Mouse (Mus musculus): ENCODE data around the gene Sh3pxd2a.

The Sh3pxd2a gene

GRCm38 (mm10) chr19:47489233-47489632 lies 25.0 kb upstream of the Sh3pxd2a start:
- no peak for DNase-seq

- peak; percentile 26 to 49 for DNase-seq
Measured at GRCm38 (mm10) chr19:47488250-47488649, 24.0 kb upstream of the Sh3pxd2a start.

- DNase-seq = no peak
Measured at GRCm38 (mm10) chr19:47487572-47487971, 23.4 kb upstream of the Sh3pxd2a start.

GRCm38 (mm10) chr19:47485997-47486566 lies 21.9 kb upstream of the Sh3pxd2a start:
- no peak for DNase-seq

GRCm38 (mm10) chr19:47484110-47484509 lies 19.9 kb upstream of the Sh3pxd2a start:
- no peak for DNase-seq

GRCm38 (mm10) chr19:47483346-47483745 lies 19.1 kb upstream of the Sh3pxd2a start:
- DNase-seq = no peak

- DNase-seq = no peak
Measured at GRCm38 (mm10) chr19:47473453-47473852, 9.3 kb upstream of the Sh3pxd2a start.

- DNase-seq = peak; percentile 22 to 26
Measured at GRCm38 (mm10) chr19:47472881-47473400, 8.7 kb upstream of the Sh3pxd2a start.

GRCm38 (mm10) chr19:47471808-47472207 lies 7.6 kb upstream of the Sh3pxd2a start:
- DNase-seq = no peak

- DNase-seq = peak in 1 of 2 experiments; percentile 33
Measured at GRCm38 (mm10) chr19:47468750-47469149, 4.5 kb upstream of the Sh3pxd2a start.

GRCm38 (mm10) chr19:47466775-47467174 lies 2.6 kb upstream of the Sh3pxd2a start:
- DNase-seq = no peak

- DNase-seq = no peak
Measured at GRCm38 (mm10) chr19:47465467-47465866, 1.3 kb upstream of the Sh3pxd2a start.

GRCm38 (mm10) chr19:47463636-47464303 lies 431 bp downstream of the Sh3pxd2a start:
- DNase-seq = peak; percentile 62 to 75

- no peak for DNase-seq
Measured at GRCm38 (mm10) chr19:47463206-47463605, 995 bp downstream of the Sh3pxd2a start.

- no peak for DNase-seq
Measured at GRCm38 (mm10) chr19:47462725-47463124, 1.5 kb downstream of the Sh3pxd2a start.

GRCm38 (mm10) chr19:47461838-47462237 lies 2.4 kb downstream of the Sh3pxd2a start:
- no peak for DNase-seq

- no peak for DNase-seq
Measured at GRCm38 (mm10) chr19:47461386-47461785, 2.8 kb downstream of the Sh3pxd2a start.

- no peak for DNase-seq
Measured at GRCm38 (mm10) chr19:47460120-47460960, 3.9 kb downstream of the Sh3pxd2a start.

GRCm38 (mm10) chr19:47459214-47459613 lies 5.0 kb downstream of the Sh3pxd2a start:
- no peak for DNase-seq

GRCm38 (mm10) chr19:47458504-47459161 lies 5.6 kb downstream of the Sh3pxd2a start:
- DNase-seq = no peak

GRCm38 (mm10) chr19:47457711-47458503 lies 6.3 kb downstream of the Sh3pxd2a start:
- DNase-seq = peak in 1 of 2 experiments; percentile 27

GRCm38 (mm10) chr19:47456021-47456420 lies 8.2 kb downstream of the Sh3pxd2a start:
- DNase-seq = no peak

Data from cerebellum, postnatal 14 days (tissue).